Mouse (Mus musculus) bone marrow macrophage, adult 2 months (primary cell): ENCODE measurements around the gene Zpbp2.

Experiments
- CTCF ChIP-seq: IDR thresholded peaks from 2 replicates; pipeline ENCODE4 v1.5.1; 2012; ENCODE audit warnings: low read depth, mild to moderate bottlenecking, low read length, moderate library complexity
- POLR2A ChIP-seq: IDR thresholded peaks from 2 replicates; pipeline ENCODE4 v1.6.1; 2012; ENCODE audit warnings: mild to moderate bottlenecking, low read depth, low read length, borderline replicate concordance

DNA sequence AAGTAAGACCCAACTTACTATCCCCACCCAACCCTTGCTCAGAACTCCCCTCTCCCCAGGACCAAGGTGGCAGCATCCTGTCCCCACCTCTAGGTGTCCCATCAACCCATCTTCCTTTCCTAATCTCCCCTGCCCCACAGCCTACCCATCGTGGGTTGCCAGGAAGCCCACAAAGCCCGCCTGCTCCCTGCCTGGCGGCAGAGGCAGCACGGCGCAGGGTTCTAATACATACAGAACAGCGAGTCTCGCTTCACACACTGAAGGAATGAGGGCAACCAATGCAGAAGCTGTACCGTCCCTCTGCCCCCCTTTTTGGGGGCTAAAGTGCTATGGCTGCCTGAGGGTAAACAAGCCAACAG lies 31.1 kb downstream of the Zpbp2 start:
- no peak for TF ChIP-seq POLR2A
- TF ChIP-seq CTCF: no peak
